Mouse (Mus musculus): ENCODE results near the gene Rcor3. TPM values are rescaled to one million over a fixed set of nuclear protein-coding genes. Genes with fewer than 3 reads are reported as not detected.

Rcor3 gene
- polyA plus RNA-seq, 1 experiment from 2014 or later: 8.9 TPM

DNA sequence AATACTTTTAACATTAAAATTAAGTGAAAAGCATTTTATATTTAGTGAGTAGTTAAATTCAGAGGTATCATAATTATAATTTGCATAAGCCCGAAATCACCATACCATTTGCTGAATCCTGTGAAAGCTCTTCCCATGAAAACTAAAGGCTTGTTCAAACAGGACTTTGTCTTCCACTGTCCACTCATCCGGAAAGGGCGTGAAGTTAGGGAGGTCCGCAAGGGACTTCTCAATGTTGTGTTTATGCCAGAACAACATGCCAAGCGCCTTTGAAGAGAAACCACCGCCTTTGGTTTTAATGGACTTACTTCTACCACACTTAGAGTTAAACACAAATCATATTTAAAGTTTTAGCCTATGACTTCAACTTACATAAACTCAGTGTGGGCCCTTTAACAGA lies 12.1 kb downstream of the Rcor3 start:
- no peak overlapping the region for H3K27ac ChIP-seq (replicated peaks)
- ATAC-seq (ENCODE audit: insufficient read depth): no peak
- peaks cover 65% of the 10 kb centered on the region for H3K36me3 ChIP-seq (replicated peaks)
- H3K27me3 ChIP-seq: no peaks in the 10 kb centered on the region
- H3K4me1 ChIP-seq (replicated peaks): peaks cover 17% of the 10 kb centered on the region
- no peak overlapping the region for H3K4me2 ChIP-seq
- no peak overlapping the region for H3K9ac ChIP-seq
- H3K9me3 ChIP-seq (replicated peaks): no peaks in the 10 kb centered on the region
- H3K4me3 ChIP-seq (replicated peaks): no peak overlapping the region
- 77% methylated on average over 6 of the region's 6 CpGs for WGBS (ENCODE audit: insufficient replicate concordance)

DNA sequence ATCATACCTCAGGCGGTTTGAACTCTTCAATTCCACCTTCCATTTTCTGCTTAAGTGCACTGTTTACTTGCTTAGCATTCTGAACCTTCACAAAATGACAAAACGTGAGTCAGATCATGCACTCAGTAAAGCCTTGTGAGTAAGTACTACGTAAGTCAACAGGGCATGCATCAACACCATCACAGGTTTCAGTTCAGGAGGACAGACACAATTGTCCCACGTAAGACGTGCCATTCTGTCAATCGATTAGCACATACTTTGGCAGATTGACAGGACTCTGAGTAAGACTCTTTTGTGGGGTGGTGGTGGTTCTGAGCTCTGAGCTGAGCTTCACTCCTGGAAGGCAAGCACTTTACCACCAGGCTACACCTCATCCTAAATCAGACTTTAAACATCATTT lies 21.6 kb downstream of the Rcor3 start:
- Histone ChIP-seq H3K4me2 (no peak overlapping the region), H3K4me1 (replicated peaks) (peaks cover 19% of the 10 kb centered on the region), H3K4me3 (replicated peaks) (no peak overlapping the region), H3K36me3 (replicated peaks) (peaks cover 76% of the 10 kb centered on the region), H3K27me3 (no peaks in the 10 kb centered on the region), H3K9me3 (replicated peaks) (no peaks in the 10 kb centered on the region), H3K9ac (no peak overlapping the region), H3K27ac (replicated peaks) (0 out of 2 replicates have a peak overlapping the region, but pooled peaks have one; percentile 41)
- ATAC-seq (ENCODE audit: insufficient read depth): no peak
- 81% methylated on average over 6 of the region's 6 CpGs for WGBS (ENCODE audit: insufficient replicate concordance)

DNA sequence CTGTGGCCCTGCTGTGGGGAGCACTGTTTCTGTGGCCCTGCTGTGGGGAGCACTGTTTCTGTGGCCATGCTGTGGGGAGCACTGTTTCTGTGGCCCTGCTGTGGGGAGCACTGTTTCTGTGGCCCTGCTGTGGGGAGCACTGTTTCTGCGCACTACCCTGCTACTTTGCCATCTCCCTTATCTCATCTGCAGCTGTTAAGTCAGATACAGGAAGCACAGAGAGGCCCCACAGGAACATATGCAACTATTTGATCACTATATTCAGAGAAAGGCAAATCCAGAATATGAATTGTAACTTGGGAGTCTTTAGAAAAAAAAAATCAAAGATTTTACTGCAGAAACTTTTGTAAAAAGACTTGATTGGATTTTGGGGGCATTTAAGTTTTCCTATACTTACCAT lies 22.5 kb downstream of the Rcor3 start:
- Histone ChIP-seq H3K27ac (replicated peaks) (no peak overlapping the region), H3K4me1 (replicated peaks) (peaks cover 19% of the 10 kb centered on the region), H3K9me3 (replicated peaks) (no peaks in the 10 kb centered on the region), H3K36me3 (replicated peaks) (peaks cover 73% of the 10 kb centered on the region), H3K27me3 (no peaks in the 10 kb centered on the region), H3K9ac (no peak overlapping the region), H3K4me3 (replicated peaks) (no peak overlapping the region), H3K4me2 (no peak overlapping the region)
- 21% methylated on average over 1 of the region's 1 CpGs for WGBS (ENCODE audit: insufficient replicate concordance)
- ATAC-seq (ENCODE audit: insufficient read depth): peak; percentile 84

DNA sequence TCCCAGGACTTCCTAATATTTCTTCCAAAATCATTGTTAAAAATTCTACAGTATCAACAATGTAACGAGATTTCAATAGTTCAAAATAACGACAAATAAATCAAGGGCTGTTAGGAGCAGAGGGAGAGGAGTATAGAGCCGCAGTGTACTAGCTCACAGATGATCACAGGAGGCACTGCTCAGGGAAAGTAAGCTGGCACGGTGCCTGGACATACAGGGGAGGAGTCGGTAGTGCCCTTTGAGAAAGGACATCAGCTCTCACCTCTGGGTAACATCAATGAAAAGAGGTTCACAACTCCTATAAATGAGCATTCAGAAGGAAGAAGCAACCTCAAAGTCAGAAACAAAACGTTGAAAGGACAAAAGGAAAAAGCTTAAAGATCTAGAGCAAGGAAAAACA lies 28.7 kb downstream of the Rcor3 start:
- Histone ChIP-seq H3K9me3 (replicated peaks) (no peaks in the 10 kb centered on the region), H3K36me3 (replicated peaks) (peaks cover 56% of the 10 kb centered on the region), H3K27ac (replicated peaks) (no peak overlapping the region), H3K4me1 (replicated peaks) (peaks cover 19% of the 10 kb centered on the region), H3K4me2 (no peak overlapping the region), H3K27me3 (no peaks in the 10 kb centered on the region), H3K4me3 (replicated peaks) (no peak overlapping the region), H3K9ac (no peak overlapping the region)
- no peak for ATAC-seq (ENCODE audit: insufficient read depth)
- 65% methylated on average over 6 of the region's 6 CpGs for WGBS (ENCODE audit: insufficient replicate concordance)

DNA sequence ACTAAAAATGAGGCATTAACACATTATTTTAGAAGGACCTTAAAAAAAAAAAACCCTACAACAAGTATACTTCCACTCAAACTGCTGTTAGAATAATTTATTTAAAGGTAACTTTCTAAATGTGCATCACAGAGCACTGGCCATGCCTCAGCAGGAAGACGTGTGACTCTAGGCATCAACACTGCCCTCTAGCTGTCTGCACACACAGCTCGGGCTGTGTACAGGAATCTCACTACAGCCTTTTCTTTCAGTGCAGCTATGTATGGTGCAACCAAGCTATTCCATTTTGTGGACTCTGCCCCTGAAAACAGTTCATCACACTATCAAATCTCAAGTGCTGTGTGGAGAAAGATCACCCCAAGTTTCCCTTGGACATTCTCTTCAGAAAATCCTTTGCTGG lies 30.5 kb downstream of the Rcor3 start:
- Histone ChIP-seq H3K27me3 (no peaks in the 10 kb centered on the region), H3K9me3 (replicated peaks) (no peaks in the 10 kb centered on the region), H3K4me3 (replicated peaks) (no peak overlapping the region), H3K4me2 (no peak overlapping the region), H3K9ac (no peak overlapping the region), H3K36me3 (replicated peaks) (peaks cover 50% of the 10 kb centered on the region), H3K27ac (replicated peaks) (no peak overlapping the region; the same call in 1 of the 2 replicates), H3K4me1 (replicated peaks) (peaks cover 24% of the 10 kb centered on the region)
- peak; percentile 49; the same call in 1 of the 2 replicates for ATAC-seq (ENCODE audit: insufficient read depth)
- 9% methylated on average over 2 of the region's 2 CpGs for WGBS (ENCODE audit: insufficient replicate concordance)

DNA sequence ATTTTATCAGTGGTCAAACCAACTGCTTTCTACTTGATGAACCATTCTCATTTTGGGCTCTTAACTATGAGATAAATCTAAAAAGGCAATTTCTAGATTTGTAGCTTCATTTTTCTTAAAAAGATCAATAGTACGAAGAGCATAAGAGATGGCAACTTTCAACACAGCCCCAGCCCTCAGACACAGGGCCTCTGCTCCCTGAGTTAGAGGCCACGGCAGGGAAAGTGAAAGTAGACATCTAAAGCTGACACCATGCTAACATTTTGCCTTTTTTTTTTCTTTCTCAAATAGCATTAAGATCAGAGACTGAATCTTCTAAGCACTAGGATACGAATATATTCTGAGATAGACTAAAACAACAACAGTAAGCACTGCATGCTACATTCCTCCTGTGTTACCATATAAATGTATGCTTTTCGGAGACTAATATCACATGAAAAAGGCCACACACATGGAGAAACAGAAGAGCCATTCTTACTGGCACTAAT lies 31.9 kb downstream of the Rcor3 start:
- Histone ChIP-seq H3K36me3 (replicated peaks) (peaks cover 52% of the 10 kb centered on the region), H3K9ac (no peak overlapping the region), H3K4me2 (no peak overlapping the region), H3K4me3 (replicated peaks) (no peak overlapping the region), H3K27ac (replicated peaks) (no peak overlapping the region), H3K27me3 (no peaks in the 10 kb centered on the region), H3K9me3 (replicated peaks) (no peaks in the 10 kb centered on the region), H3K4me1 (replicated peaks) (peaks cover 28% of the 10 kb centered on the region)
- ATAC-seq (ENCODE audit: insufficient read depth): no peak
- WGBS (ENCODE audit: insufficient replicate concordance): 77% methylated on average over 4 of the region's 4 CpGs

DNA sequence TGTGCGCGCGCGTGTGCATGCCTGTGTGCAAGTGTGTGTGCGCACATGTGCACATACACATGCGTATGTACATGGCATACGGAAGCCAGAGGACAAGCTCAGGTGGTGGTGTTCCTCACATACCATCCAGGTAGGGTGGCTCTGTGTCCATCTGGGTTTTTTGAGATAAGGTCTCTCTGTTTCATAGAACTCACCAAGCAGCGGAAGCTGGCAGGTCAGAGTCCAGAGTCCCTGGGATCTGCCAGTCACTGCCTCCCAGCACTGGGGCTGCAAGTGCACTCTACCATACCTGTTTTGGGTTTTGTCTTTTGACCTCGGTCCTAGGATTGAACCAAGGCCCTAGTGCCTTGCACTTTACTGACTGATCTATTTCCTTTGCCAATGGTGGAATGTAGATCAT lies 33.8 kb downstream of the Rcor3 start:
- H3K27ac ChIP-seq (replicated peaks): peak overlapping the region; percentile 45; the same call in 1 of the 2 replicates
- peak; percentile 57 for ATAC-seq (ENCODE audit: insufficient read depth)
- no peaks in the 10 kb centered on the region for H3K27me3 ChIP-seq
- WGBS (ENCODE audit: insufficient replicate concordance): 86% methylated on average over 9 of the region's 9 CpGs
- no peak overlapping the region for H3K9ac ChIP-seq
- H3K9me3 ChIP-seq (replicated peaks): no peaks in the 10 kb centered on the region
- no peak overlapping the region for H3K4me3 ChIP-seq (replicated peaks)
- H3K4me2 ChIP-seq: no peak overlapping the region
- peaks cover 44% of the 10 kb centered on the region for H3K36me3 ChIP-seq (replicated peaks)
- peaks cover 20% of the 10 kb centered on the region; the same call in 1 of the 2 replicates for H3K4me1 ChIP-seq (replicated peaks)

DNA sequence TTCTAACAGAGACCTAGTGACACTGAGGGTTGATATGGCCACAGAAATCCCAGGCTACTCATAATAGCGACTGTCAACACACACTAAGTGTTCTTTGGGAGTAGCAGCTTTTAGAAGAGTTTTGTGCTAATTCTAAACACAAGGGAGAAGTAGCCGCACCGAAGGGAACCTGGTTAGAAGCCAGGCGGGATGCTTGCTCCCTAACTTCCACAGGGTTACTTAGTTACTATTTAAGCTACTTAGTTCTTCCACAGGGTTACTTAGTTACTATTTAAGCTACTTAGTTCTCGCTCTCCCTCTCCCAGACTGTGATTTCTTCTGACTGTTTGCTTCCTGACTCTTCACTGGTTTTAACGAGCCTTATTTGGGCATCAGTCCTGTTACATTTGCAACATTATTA lies 34.7 kb downstream of the Rcor3 start:
- H3K4me3 ChIP-seq (replicated peaks): no peak overlapping the region
- H3K9ac ChIP-seq: no peak overlapping the region
- H3K4me2 ChIP-seq: no peak overlapping the region
- peak overlapping the region; percentile 19; the same call in 1 of the 2 replicates for H3K27ac ChIP-seq (replicated peaks)
- H3K36me3 ChIP-seq (replicated peaks): peaks cover 48% of the 10 kb centered on the region
- WGBS (ENCODE audit: insufficient replicate concordance): 76% methylated on average over 6 of the region's 6 CpGs
- no peaks in the 10 kb centered on the region for H3K27me3 ChIP-seq
- H3K9me3 ChIP-seq (replicated peaks): no peaks in the 10 kb centered on the region
- H3K4me1 ChIP-seq (replicated peaks): peaks cover 17% of the 10 kb centered on the region; the same call in 1 of the 2 replicates
- no peak for ATAC-seq (ENCODE audit: insufficient read depth)

DNA sequence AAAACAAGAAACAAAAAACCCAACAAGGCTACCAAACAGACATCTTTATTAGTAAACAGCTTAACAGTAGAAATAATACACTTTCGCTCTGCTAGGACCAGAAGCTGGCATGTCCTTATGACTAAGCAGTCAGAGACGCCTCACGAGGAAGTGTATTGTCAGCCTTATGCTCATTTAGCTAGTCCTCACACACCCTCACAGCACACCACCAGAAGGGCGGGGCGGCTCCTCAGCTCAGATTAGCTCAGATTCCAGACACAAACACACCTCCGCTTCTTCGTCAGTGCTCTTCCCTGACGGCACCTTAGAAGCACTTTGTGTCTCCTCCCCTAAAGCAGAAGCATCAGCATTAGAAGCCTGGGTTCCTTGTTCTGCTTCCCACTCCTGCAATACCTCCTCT lies 36.5 kb downstream of the Rcor3 start:
- peaks cover 46% of the 10 kb centered on the region for H3K36me3 ChIP-seq (replicated peaks)
- no peaks in the 10 kb centered on the region for H3K27me3 ChIP-seq
- H3K4me3 ChIP-seq (replicated peaks): no peak overlapping the region
- no peak overlapping the region for H3K9ac ChIP-seq
- no peaks in the 10 kb centered on the region for H3K9me3 ChIP-seq (replicated peaks)
- peaks cover 9% of the 10 kb centered on the region; the same call in 1 of the 2 replicates for H3K4me1 ChIP-seq (replicated peaks)
- no peak overlapping the region for H3K27ac ChIP-seq (replicated peaks)
- 57% methylated on average over 8 of the region's 8 CpGs for WGBS (ENCODE audit: insufficient replicate concordance)
- H3K4me2 ChIP-seq: no peak overlapping the region
- ATAC-seq (ENCODE audit: insufficient read depth): no peak

DNA sequence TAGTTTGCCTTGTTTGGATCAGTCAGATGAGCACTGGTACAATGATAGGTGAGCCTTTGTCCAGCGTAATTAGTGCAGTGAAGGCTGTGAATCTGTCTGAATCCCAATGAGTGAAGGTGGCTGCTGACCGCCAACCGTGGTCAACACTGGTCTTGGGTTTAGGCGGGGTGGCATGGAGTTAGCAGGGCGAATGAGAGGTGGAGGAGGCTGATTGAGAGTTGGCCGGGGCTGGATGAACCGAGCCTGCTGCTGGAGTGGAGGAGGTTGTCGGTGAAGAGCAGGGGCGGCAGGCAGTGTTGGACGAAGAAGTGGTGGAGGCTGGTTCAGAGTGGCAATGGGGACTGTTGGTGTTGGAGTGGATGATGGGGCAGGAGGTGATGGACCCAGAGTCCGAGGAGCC lies 37.1 kb downstream of the Rcor3 start:
- Histone ChIP-seq H3K27me3 (no peaks in the 10 kb centered on the region), H3K27ac (replicated peaks) (no peak overlapping the region), H3K4me2 (no peak overlapping the region), H3K9ac (no peak overlapping the region), H3K4me1 (replicated peaks) (peaks cover 9% of the 10 kb centered on the region; the same call in 1 of the 2 replicates), H3K9me3 (replicated peaks) (no peaks in the 10 kb centered on the region), H3K4me3 (replicated peaks) (no peak overlapping the region), H3K36me3 (replicated peaks) (peaks cover 46% of the 10 kb centered on the region)
- ATAC-seq (ENCODE audit: insufficient read depth): no peak
- 83% methylated on average over 11 of the region's 11 CpGs for WGBS (ENCODE audit: insufficient replicate concordance)

DNA sequence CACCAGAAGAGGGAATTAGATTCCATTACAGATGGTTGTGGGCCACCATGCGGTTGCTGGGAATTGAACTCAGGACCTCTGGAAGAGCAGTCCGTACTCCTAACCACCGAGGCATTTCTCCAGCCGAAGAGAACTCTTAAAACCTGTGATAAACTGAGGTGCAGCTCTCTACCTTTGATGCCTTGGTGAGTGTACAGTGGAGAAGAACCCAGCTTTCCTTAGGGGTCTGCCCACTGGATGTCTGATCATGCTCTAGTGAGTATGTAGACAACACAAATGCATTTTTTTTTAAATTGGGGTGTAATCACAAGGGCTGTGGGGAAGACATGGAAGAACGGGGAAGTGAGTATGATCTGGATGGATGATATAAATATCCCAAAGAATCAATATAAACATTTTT lies 42.2 kb downstream of the Rcor3 start:
- ATAC-seq (ENCODE audit: insufficient read depth): no peak
- peaks cover 21% of the 10 kb centered on the region for H3K4me1 ChIP-seq (replicated peaks)
- no peak overlapping the region for H3K9ac ChIP-seq
- H3K4me2 ChIP-seq: no peak overlapping the region
- H3K36me3 ChIP-seq (replicated peaks): peaks cover 16% of the 10 kb centered on the region
- H3K27ac ChIP-seq (replicated peaks): no peak overlapping the region
- 69% methylated on average over 5 of the region's 5 CpGs for WGBS (ENCODE audit: insufficient replicate concordance)
- no peaks in the 10 kb centered on the region for H3K9me3 ChIP-seq (replicated peaks)
- no peak overlapping the region for H3K4me3 ChIP-seq (replicated peaks)
- H3K27me3 ChIP-seq: no peaks in the 10 kb centered on the region

Measured in liver, embryonic 15.5 days (tissue).